Mouse (Mus musculus) lung, embryonic 14.5 days (tissue): ENCODE data around the gene Mthfd2. TPM values are rescaled to one million over a fixed set of nuclear protein-coding genes. Genes with fewer than 3 reads are reported as not detected.
A peak's percentile ranks its signal among the peaks of the same experiment; 100 is the strongest.

Source experiments
- ATAC-seq: fragments of 200-750 bp; cut with Nextera tagmentation; 2 replicates; pipeline ENCODE4 v1.8.0; 2017; ENCODE audit warnings: mild to moderate bottlenecking, moderate TSS enrichment, moderate library complexity; ENCODE audit not compliant: insufficient read depth
- DNase-seq: peaks from one replicate; pipeline ENCODE4 v3.0.0-alpha.2; 2015
- H3K27ac ChIP-seq: fragments of 300-500 bp; sonication (generic); 2 replicates; pipeline ENCODE4 v1.5.1; 2014; ENCODE audit warnings: low read depth, mild to moderate bottlenecking, moderate library complexity
- H3K27me3 ChIP-seq: fragments of 300-500 bp; sonication (generic); 2 replicates; pipeline ENCODE4 v1.6.1; 2014; ENCODE audit warnings: low read length, control low read depth; ENCODE audit not compliant: insufficient read depth
- H3K36me3 ChIP-seq: fragments of 300-500 bp; sonication (generic); 2 replicates; pipeline ENCODE4 v1.6.1; 2014; ENCODE audit warnings: control low read depth; ENCODE audit not compliant: insufficient read depth
- H3K4me1 ChIP-seq: fragments of 300-500 bp; sonication (generic); 2 replicates; pipeline ENCODE4 v1.6.1; 2014; ENCODE audit warnings: antibody characterized with exemption, control low read depth; ENCODE audit not compliant: insufficient read depth
- H3K4me2 ChIP-seq: fragments of 300-500 bp; sonication (generic); 2 replicates; pipeline ENCODE4 v1.6.1; 2014; ENCODE audit warnings: mild to moderate bottlenecking
- H3K4me3 ChIP-seq: fragments of 300-500 bp; sonication (generic); 2 replicates; pipeline ENCODE4 v1.5.1; 2014; ENCODE audit warnings: low read depth, low read length
- H3K9ac ChIP-seq: fragments of 300-500 bp; sonication (generic); 2 replicates; pipeline ENCODE4 v1.6.1; 2014
- H3K9me3 ChIP-seq: fragments of 300-500 bp; sonication (generic); 2 replicates; pipeline ENCODE4 v1.6.1; 2016; ENCODE audit warnings: low read depth, low read length, control low read depth
- CTCF ChIP-seq: IDR thresholded peaks from 2 replicates; pipeline ENCODE4 v1.5.1; 2016; ENCODE audit warnings: antibody characterized with exemption, low read depth
- WGBS: fragments of 180-500 bp; shearing (Covaris S2); extraction: QIAGEN DNeasy Blood & Tissue Kit; methylation state at CpG from one replicate; pipeline ENCODE4 v1.1.7; 2014; 5-methylcytosine and 5-hydroxymethylcytosine counted together
- polyA plus RNA-seq: library from polyadenylated mRNA; unstranded; fragments of >200 nt; fragmentation: Nextera tagmentation; extraction: Ambion mirVana; gene quantifications from 2 replicates; pipeline ENCODE4 v1.2.1, GENCODE M21; 2014

The Mthfd2 gene
- polyA plus RNA-seq, 1 experiment from 2014 or later, result 47.3 TPM

DNA sequence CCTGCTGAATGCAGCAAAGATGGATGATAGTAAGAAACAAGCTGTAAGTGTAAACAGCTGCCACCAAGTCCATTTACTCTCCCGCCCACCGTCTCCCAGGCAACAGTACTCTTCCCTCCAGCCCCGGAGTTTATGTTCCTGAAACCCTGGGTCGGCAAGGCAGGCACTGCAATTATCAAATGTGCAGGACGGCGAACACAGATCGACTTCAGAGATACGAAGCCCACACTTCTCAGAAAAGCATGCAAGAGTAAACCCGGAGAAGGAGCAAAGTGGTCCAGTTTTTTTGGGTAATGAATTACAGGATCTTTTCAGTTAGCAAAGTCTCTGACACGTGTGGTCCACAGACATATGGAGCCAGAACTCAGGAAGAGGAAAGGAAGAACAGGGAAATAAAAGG lies 9.7 kb downstream of the Mthfd2 start:
- H3K4me1 ChIP-seq, result peaks cover 4% of the 10 kb centered on the region; the same call in 1 of the 2 replicates
- ATAC-seq (no peak), DNase-seq (peak; percentile 70)
- peak overlapping the region; percentile 96 for H3K4me3 ChIP-seq
- H3K36me3 ChIP-seq, result peaks cover 23% of the 10 kb centered on the region
- H3K9me3 ChIP-seq, result no peaks in the 10 kb centered on the region
- H3K4me2 ChIP-seq, result peak overlapping the region; percentile 84
- 3% methylated on average over 10 of the region's 10 CpGs for WGBS
- no peak overlapping the region for H3K27ac ChIP-seq
- no peak for TF ChIP-seq CTCF
- peak overlapping the region; percentile 76 for H3K9ac ChIP-seq
- no peaks in the 10 kb centered on the region for H3K27me3 ChIP-seq

DNA sequence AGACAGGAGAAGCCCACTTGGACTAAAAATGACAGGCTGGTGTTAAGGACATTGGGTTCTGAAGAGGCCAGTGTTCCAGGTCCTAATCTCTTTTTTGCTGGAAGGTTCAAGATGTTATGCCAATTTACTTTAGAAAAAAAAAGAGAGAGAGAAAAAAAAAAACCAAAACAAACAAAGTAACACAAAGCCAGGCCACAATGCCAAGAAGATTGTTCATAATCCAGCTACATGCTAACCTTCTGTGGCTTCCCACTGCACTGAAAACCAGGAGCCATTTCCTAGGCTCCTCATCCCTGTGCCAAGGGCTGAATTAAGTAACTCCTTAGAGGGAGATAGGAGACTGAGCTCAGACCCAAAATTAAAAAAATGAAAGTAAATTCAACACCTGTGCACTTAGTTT lies 10.4 kb downstream of the Mthfd2 start:
- Histone ChIP-seq H3K4me2 (peak overlapping the region; percentile 84; the same call in 1 of the 2 replicates), H3K4me1 (peaks cover 4% of the 10 kb centered on the region; the same call in 1 of the 2 replicates), H3K27ac (no peak overlapping the region), H3K27me3 (no peaks in the 10 kb centered on the region), H3K9me3 (no peaks in the 10 kb centered on the region), H3K36me3 (peaks cover 31% of the 10 kb centered on the region), H3K4me3 (no peak overlapping the region), H3K9ac (no peak overlapping the region)
- DNase-seq (no peak), ATAC-seq (no peak)
- TF ChIP-seq CTCF, result no peak

DNA sequence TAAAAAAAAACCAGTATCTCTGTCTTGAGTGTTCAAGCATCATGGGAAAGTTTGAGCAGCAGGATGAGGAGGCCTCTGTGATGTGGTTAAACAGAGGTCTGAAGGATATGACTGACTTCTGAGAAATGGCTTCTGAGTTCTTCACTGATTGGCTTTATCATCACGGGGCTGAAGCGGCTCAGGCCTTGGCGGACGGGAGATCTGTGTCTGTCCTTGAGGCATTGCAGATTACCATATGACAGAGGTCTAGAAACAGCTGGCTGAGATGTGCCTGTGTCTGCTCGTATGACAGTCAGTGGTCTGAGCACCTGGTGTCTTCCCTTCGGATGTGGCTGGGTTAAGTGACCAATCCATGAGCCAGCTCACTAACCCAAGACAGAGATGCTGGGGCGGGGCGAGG lies 13.2 kb downstream of the Mthfd2 start:
- H3K36me3 ChIP-seq, result peaks cover 54% of the 10 kb centered on the region
- H3K27ac ChIP-seq, result no peak overlapping the region
- ATAC-seq (no peak), DNase-seq (no peak)
- H3K9ac ChIP-seq, result no peak overlapping the region
- 79% methylated on average over 8 of the region's 8 CpGs for WGBS
- no peak overlapping the region for H3K4me2 ChIP-seq
- H3K4me3 ChIP-seq, result no peak overlapping the region
- H3K4me1 ChIP-seq, result peaks cover 4% of the 10 kb centered on the region; the same call in 1 of the 2 replicates
- H3K9me3 ChIP-seq, result no peaks in the 10 kb centered on the region
- no peak for TF ChIP-seq CTCF
- no peaks in the 10 kb centered on the region for H3K27me3 ChIP-seq

DNA sequence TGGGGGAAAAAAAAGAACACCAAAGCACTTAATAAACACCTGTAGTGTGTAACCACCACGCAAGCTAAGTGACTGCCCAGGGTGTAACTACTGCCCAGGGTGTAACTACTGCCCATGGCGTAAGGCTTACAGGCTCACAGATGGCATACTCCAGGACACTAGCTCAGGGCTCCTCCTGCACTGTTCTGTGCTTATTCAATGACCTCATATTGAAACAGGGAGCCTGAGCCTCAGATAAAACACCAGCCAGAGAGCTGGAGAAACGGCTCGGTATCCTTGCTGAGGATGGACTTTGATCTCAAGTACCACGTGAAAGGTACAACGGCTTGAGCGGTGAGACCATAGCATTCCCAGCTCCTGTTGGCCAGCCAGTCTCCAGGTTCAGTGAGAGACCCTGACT lies 13.7 kb downstream of the Mthfd2 start:
- Histone ChIP-seq H3K9ac (no peak overlapping the region), H3K9me3 (no peaks in the 10 kb centered on the region), H3K4me1 (peaks cover 4% of the 10 kb centered on the region; the same call in 1 of the 2 replicates), H3K36me3 (peaks cover 59% of the 10 kb centered on the region), H3K4me3 (no peak overlapping the region), H3K27ac (no peak overlapping the region), H3K27me3 (no peaks in the 10 kb centered on the region), H3K4me2 (no peak overlapping the region)
- no peak for TF ChIP-seq CTCF
- ATAC-seq (no peak), DNase-seq (no peak)
- 74% methylated on average over 7 of the region's 7 CpGs for WGBS

DNA sequence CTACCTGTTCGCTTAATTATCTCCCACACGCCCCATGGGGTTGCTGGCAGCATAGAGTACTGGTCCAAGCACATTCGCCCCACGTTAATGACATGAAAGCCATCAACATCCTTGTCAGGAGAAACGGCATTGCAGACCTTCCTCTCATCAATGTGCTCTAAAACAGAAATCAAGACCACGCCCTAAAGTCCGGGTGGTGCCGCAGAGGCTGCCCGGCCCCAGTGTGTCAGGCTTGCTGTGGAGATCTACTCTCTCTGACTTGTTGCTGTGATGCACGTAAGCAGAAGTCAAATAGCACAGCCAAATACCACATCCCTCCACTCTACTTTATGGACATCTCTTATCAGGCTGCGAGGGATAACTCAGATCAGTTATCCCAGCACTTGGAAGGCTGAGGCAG lies 14.5 kb downstream of the Mthfd2 start:
- no peak overlapping the region for H3K9ac ChIP-seq
- no peak overlapping the region for H3K4me2 ChIP-seq
- no peak overlapping the region for H3K4me3 ChIP-seq
- no peak for TF ChIP-seq CTCF
- no peaks in the 10 kb centered on the region for H3K27me3 ChIP-seq
- ATAC-seq (no peak), DNase-seq (no peak)
- 91% methylated on average over 11 of the region's 11 CpGs for WGBS
- H3K27ac ChIP-seq, result no peak overlapping the region
- H3K4me1 ChIP-seq, result peaks cover 4% of the 10 kb centered on the region; the same call in 1 of the 2 replicates
- H3K9me3 ChIP-seq, result no peaks in the 10 kb centered on the region
- peaks cover 68% of the 10 kb centered on the region for H3K36me3 ChIP-seq

DNA sequence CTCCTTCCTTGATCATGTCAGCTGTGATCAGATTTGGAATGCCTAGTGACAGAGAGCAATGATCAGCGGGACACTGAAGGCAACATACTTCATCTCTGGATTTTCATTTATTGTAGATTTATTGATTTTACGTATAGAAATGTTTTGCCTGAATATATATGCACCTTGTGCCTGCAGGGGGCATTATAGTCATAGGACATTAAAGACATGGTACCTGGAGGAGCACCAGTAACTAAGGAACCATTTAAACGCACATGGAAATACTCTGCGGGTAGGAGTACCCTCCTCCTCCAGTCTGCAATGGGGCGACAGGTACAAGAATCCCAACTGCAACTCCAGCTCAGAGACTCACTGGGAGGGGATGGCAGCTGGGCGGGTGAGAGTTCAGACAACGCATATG lies 16.7 kb downstream of the Mthfd2 start:
- Histone ChIP-seq H3K36me3 (peaks cover 83% of the 10 kb centered on the region), H3K27me3 (no peaks in the 10 kb centered on the region), H3K9ac (no peak overlapping the region), H3K4me2 (no peak overlapping the region), H3K4me3 (no peak overlapping the region), H3K9me3 (no peaks in the 10 kb centered on the region), H3K27ac (no peak overlapping the region), H3K4me1 (no peaks in the 10 kb centered on the region)
- no peak for ATAC-seq
- DNase-seq, result no peak
- 84% methylated on average over 7 of the region's 7 CpGs for WGBS
- no peak for TF ChIP-seq CTCF

DNA sequence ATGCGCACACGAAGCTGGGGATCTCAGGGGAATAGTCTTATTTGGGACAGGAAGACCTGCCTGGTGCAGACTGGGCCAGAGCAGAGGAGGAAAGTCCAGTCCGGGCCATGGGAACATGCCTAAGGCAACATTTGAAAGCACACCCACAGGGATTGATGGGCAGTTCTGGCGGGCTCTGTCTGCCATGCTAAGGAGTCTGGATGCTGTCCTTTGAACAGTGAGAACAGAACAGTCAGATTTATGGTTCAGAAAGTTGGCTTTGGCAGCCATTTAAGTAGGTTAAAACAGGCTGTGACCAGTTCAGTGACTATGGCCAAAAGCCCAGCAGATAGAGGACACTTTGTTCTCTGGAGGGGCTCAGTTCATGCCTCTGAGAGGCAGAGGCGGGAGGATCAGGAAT lies 23.4 kb downstream of the Mthfd2 start:
- no peak overlapping the region for H3K4me3 ChIP-seq
- WGBS, result 78% methylated on average over 5 of the region's 5 CpGs
- H3K4me2 ChIP-seq, result no peak overlapping the region
- H3K27me3 ChIP-seq, result no peaks in the 10 kb centered on the region
- H3K4me1 ChIP-seq, result no peaks in the 10 kb centered on the region
- peaks cover 26% of the 10 kb centered on the region for H3K36me3 ChIP-seq
- no peak for TF ChIP-seq CTCF
- no peak overlapping the region for H3K9ac ChIP-seq
- H3K9me3 ChIP-seq, result no peaks in the 10 kb centered on the region
- DNase-seq, result no peak
- H3K27ac ChIP-seq, result 0 out of 2 replicates have a peak overlapping the region, but pooled peaks have one; percentile 33
- ATAC-seq, result no peak

DNA sequence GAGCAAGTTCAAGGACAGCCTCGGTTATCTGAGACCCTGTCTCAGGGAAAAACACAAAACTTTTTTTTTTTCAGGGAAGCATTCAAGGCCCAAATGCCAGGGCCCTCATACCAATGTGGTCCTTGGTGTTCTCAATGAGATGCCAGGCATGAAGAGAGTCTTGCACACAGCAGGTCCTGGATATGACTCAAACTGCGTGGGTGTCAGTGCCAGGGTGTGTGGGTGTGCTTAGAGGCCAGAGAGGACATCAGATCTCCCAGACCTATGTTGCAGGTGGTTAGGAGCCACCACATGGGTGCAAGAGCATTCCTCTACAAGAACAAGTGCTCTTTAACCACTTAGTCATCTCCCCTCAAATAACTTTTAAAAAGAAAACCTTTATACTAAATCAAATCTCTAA lies 24.4 kb downstream of the Mthfd2 start:
- Histone ChIP-seq H3K4me3 (no peak overlapping the region), H3K9ac (no peak overlapping the region)
- 72% methylated on average over 2 of the region's 2 CpGs for WGBS

More for the DNA sequence above, 24.4 kb downstream of the Mthfd2 start:
- H3K27ac ChIP-seq, result peak overlapping the region; percentile 6; the same call in 1 of the 2 replicates
- H3K4me2 ChIP-seq, result no peak overlapping the region
- H3K27me3 ChIP-seq, result no peaks in the 10 kb centered on the region
- ATAC-seq (no peak), DNase-seq (no peak)
- H3K4me1 ChIP-seq, result no peaks in the 10 kb centered on the region
- H3K36me3 ChIP-seq, result peaks cover 16% of the 10 kb centered on the region
- H3K9me3 ChIP-seq, result no peaks in the 10 kb centered on the region
- no peak for TF ChIP-seq CTCF
